Mouse (Mus musculus) heart, embryonic 14.5 days (tissue): ENCODE data around the gene Syn3. TPM values are rescaled to one million over a fixed set of nuclear protein-coding genes. Genes with fewer than 3 reads are reported as not detected.

Source experiments
- ATAC-seq: fragments of 200-750 bp; cut with Nextera tagmentation; 2 replicates; pipeline ENCODE4 v1.8.0; 2017; ENCODE audit warnings: low read depth, moderate TSS enrichment; ENCODE audit not compliant: insufficient number of reproducible peaks, insufficient read depth, low FRiP score
- H3K27ac ChIP-seq, 2 experiments: fragments of 200-500 bp in 1 of 2; fragments of 300-500 bp in 1 of 2; sonication (generic) in 1 of 2; replicated peaks in 1 of 2; 2 replicates each; pipeline ENCODE4 v1.5.1; 2012 to 2014; ENCODE audit warnings: low read depth in 2 of 2, low read length in 2 of 2, control low read depth in 1 of 2, mild to moderate bottlenecking in 1 of 2, mixed read lengths in 1 of 2; ENCODE audit not compliant: control insufficient read depth in 1 of 2, insufficient read depth in 1 of 2
- H3K27me3 ChIP-seq: fragments of 300-500 bp; sonication (generic); 2 replicates; pipeline ENCODE4 v1.6.1; 2014; ENCODE audit warnings: mild to moderate bottlenecking, low read length, control low read depth; ENCODE audit not compliant: control insufficient read depth, insufficient read depth
- H3K36me3 ChIP-seq: fragments of 300-500 bp; sonication (generic); 2 replicates; pipeline ENCODE4 v1.6.1; 2014; ENCODE audit warnings: mild to moderate bottlenecking, control low read depth, low read length, mixed read lengths; ENCODE audit not compliant: control insufficient read depth, insufficient read depth
- H3K4me1 ChIP-seq, 2 experiments: fragments of 200-500 bp in 1 of 2; fragments of 300-500 bp in 1 of 2; sonication (generic) in 1 of 2; 2 replicates each; pipeline ENCODE4 v1.6.1; 2012 to 2014; ENCODE audit warnings: low read length in 2 of 2, control low read depth in 1 of 2, mixed read lengths in 1 of 2; ENCODE audit not compliant: control insufficient read depth in 2 of 2, insufficient read depth in 2 of 2
- H3K4me2 ChIP-seq: fragments of 300-500 bp; sonication (generic); 2 replicates; pipeline ENCODE4 v1.6.1; 2014; ENCODE audit warnings: mild to moderate bottlenecking, low read length
- H3K4me3 ChIP-seq, 2 experiments: fragments of 200-500 bp in 1 of 2; fragments of 300-500 bp in 1 of 2; sonication (generic) in 1 of 2; 2 replicates each; pipeline ENCODE4 v1.5.1; 2012 to 2014; ENCODE audit warnings: low read length in 2 of 2, mild to moderate bottlenecking in 2 of 2, control low read depth in 1 of 2, low read depth in 1 of 2, moderate library complexity in 1 of 2; ENCODE audit not compliant: control insufficient read depth in 1 of 2, insufficient read depth in 1 of 2
- H3K9ac ChIP-seq: fragments of 300-500 bp; sonication (generic); 2 replicates; pipeline ENCODE4 v1.6.1; 2014; ENCODE audit warnings: mild to moderate bottlenecking, low read length
- H3K9me3 ChIP-seq: fragments of 300-500 bp; sonication (generic); 2 replicates; pipeline ENCODE4 v1.6.1; 2016; ENCODE audit warnings: low read length, control low read depth; ENCODE audit not compliant: control insufficient read depth
- WGBS: fragments of 180-500 bp; shearing (Covaris S2); extraction: QIAGEN DNeasy Blood & Tissue Kit; methylation state at CpG from one replicate; pipeline ENCODE4 v1.1.7; 2014; 5-methylcytosine and 5-hydroxymethylcytosine counted together
- polyA plus RNA-seq: library from polyadenylated mRNA; unstranded; fragments of >200 nt; fragmentation: Nextera tagmentation; extraction: Ambion mirVana; gene quantifications from 2 replicates; pipeline ENCODE4 v1.2.1, GENCODE M21; 2014

The Syn3 gene
- polyA plus RNA-seq, 1 experiment from 2014 or later = 1.1 TPM

DNA sequence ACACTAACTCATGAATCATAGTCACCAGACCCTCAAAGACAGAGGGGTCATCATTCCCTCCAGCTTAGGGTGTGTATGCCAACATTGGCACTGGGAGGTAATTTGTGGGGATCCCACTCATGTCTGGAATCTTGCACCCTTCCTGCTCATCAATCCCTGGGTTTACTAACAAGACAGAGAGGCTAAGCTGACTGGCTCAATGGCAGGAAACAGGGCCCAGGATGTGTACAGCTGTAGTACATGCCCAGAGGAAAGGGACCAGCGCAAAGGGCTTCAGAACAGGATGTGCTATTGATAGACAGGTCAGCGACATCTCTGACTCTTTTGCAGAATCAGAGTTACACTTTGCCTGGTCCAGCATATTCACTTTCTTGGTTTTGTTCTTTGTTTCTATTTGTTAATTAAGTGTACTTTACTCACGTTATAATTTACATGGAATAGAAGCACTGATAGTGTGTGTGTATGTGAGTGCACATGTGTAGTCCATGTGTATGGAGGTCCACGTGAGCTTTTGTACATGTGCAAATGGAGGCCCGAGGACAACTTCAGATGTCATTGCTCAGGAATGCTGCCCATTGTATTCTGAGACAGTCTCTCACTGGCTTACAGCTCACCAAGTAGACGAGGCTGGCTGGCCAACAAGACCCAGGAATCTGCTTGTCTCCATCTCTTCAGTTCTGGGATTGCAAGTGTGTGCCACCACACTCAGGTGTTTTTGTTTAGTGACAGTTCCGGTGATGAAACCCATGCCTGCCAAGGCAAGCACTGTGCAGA lies 248.4 kb downstream of the Syn3 start:
- Histone ChIP-seq H3K4me2 (no peak overlapping the region), H3K9me3 (no peaks in the 10 kb centered on the region), H3K9ac (no peak overlapping the region), H3K27ac (no peak overlapping the region), H3K27me3 (no peaks in the 10 kb centered on the region), H3K4me3 (no peak overlapping the region), H3K36me3 (no peaks in the 10 kb centered on the region), H3K4me1 (peaks cover 0 to 2% of the 10 kb centered on the region in 2 experiments; a peak in 1 of 4 replicates)
- 46% methylated on average over 7 of the region's 7 CpGs for WGBS
- ATAC-seq = no peak

DNA sequence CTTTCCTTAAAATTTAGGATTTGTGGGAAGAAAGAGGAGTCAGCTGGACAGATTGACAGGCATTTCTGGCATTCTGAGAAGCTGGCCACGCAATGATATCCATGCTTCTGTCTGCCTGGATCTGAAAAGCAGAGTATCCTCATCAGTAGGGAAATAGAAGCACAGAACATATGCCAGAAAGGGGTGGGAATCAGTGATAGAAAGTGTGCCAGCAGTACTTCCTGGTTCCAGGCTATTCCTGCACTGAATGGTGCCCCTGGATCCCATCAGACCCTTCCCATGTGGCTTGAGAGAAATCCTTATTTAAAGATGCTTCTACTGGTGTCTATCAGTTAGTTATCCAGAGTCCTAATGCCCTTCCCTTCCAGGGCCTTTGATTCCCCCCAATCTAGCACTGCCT lies 249.4 kb downstream of the Syn3 start:
- WGBS = 58% methylated on average over 1 of the region's 1 CpGs
- H3K9me3 ChIP-seq = no peaks in the 10 kb centered on the region
- H3K9ac ChIP-seq = no peak overlapping the region
- no peak overlapping the region for H3K4me3 ChIP-seq
- no peaks in the 10 kb centered on the region for H3K27me3 ChIP-seq
- no peak overlapping the region for H3K4me2 ChIP-seq
- no peaks in the 10 kb centered on the region for H3K36me3 ChIP-seq
- no peak for ATAC-seq
- H3K27ac ChIP-seq = no peak overlapping the region
- H3K4me1 ChIP-seq = peaks cover 0 to 2% of the 10 kb centered on the region in 2 experiments; a peak in 1 of 4 replicates

DNA sequence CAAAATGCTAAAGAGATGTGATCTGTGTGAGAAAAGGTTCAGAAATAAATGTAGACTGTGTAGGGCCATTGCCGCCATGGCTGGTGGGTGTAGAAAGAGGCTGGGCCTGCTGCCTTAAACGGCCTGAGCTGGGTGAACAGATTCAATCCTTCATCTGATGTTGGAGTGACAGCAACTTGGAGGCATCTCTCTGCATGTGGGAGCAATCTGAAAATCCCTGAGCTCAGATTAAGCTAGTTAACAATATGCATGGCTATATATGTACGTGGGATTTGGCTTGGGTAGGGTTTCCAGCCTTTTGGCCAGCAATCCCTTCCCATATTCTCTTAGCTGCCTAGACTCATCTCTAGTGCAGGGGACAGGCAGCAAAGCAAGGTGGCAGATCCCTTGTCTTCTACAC lies 249.9 kb downstream of the Syn3 start:
- Histone ChIP-seq H3K9me3 (no peaks in the 10 kb centered on the region), H3K9ac (no peak overlapping the region), H3K27ac (no peak overlapping the region), H3K4me2 (no peak overlapping the region), H3K36me3 (no peaks in the 10 kb centered on the region), H3K4me1 (peaks cover 0 to 2% of the 10 kb centered on the region in 2 experiments; a peak in 1 of 4 replicates), H3K27me3 (no peaks in the 10 kb centered on the region), H3K4me3 (no peak overlapping the region)
- WGBS = 76% methylated on average over 3 of the region's 3 CpGs
- ATAC-seq = no peak

DNA sequence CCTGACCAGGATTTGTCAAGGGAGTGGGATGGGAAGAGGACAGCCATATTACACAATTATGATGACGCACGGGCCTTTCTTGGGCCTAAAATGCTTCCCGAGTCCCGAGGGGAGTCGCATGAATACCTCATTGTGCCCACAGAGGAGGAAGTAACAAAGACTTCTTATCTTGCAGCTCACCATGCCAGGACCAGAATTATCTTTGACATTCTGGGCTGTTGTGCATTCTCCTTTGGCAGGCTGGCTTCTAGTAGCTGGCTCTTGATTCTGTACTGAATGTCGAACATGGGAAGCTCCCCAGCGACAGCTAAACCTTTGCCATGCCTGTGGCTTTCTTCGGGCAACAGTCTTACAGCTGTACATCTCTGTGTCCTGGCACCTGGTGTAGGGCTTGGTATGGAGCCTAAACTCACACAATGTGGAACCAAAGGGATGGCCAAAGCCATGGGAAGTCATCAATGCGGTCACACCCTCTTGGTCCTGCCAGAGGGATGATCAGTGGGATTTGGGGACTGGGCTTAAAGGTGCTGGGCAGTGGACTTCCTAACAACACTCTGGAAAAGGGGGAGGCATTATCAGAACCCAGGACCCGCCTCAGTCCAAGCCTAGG lies 250.5 kb downstream of the Syn3 start:
- no peak for ATAC-seq
- Histone ChIP-seq H3K4me3 (no peak overlapping the region), H3K4me2 (no peak overlapping the region), H3K4me1 (peaks cover 0 to 2% of the 10 kb centered on the region in 2 experiments; a peak in 1 of 4 replicates), H3K27ac (no peak overlapping the region), H3K9ac (no peak overlapping the region), H3K9me3 (no peaks in the 10 kb centered on the region), H3K36me3 (no peaks in the 10 kb centered on the region), H3K27me3 (no peaks in the 10 kb centered on the region)
- 73% methylated on average over 10 of the region's 10 CpGs for WGBS

DNA sequence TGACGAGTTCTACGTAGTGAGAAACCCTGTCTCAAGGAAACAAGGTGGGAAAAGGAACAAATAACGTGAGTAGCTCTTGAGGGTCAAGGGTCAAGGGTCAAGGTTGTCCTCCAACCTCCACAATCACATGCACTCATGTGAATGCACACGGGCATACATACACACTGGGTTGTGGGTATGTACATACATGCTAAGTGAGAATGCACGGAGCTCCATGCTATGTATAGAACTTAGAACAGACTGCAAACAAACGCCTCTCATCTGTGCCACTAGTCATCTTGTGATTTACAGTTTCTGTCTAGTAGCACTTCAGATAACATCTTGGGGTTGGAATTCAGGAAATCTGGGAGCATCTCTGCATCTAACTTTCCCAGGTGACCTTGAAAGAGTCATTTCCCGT lies 253.3 kb downstream of the Syn3 start:
- Histone ChIP-seq H3K4me3 (no peak overlapping the region), H3K36me3 (no peaks in the 10 kb centered on the region), H3K4me2 (no peak overlapping the region), H3K9me3 (no peaks in the 10 kb centered on the region), H3K27ac (no peak overlapping the region), H3K4me1 (no peaks in the 10 kb centered on the region), H3K27me3 (no peaks in the 10 kb centered on the region), H3K9ac (no peak overlapping the region)
- 77% methylated on average over 7 of the region's 7 CpGs for WGBS
- ATAC-seq = no peak

DNA sequence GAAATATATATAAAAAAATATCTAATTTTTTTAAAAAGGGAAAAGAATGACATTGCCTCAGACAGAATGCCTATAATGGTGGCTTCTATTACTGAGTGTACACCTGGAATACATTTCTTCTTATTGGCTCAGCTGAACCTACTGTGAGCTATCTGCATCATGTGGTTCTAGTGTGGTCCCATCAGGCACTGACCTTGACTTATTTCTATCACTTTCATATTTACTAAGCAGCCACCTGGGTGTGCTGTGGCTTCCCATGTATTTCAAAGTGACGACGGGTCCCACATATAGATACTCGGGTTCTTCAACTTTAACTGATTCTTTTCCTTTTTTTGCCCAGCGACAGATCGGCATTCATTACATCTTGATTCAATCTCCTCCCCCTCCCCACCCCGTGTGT lies 255.2 kb downstream of the Syn3 start:
- Histone ChIP-seq H3K9me3 (no peaks in the 10 kb centered on the region), H3K9ac (no peak overlapping the region), H3K27ac (no peak overlapping the region), H3K27me3 (no peaks in the 10 kb centered on the region), H3K4me2 (no peak overlapping the region), H3K36me3 (no peaks in the 10 kb centered on the region), H3K4me1 (no peaks in the 10 kb centered on the region), H3K4me3 (no peak overlapping the region)
- 88% methylated on average over 6 of the region's 6 CpGs for WGBS
- ATAC-seq = no peak

DNA sequence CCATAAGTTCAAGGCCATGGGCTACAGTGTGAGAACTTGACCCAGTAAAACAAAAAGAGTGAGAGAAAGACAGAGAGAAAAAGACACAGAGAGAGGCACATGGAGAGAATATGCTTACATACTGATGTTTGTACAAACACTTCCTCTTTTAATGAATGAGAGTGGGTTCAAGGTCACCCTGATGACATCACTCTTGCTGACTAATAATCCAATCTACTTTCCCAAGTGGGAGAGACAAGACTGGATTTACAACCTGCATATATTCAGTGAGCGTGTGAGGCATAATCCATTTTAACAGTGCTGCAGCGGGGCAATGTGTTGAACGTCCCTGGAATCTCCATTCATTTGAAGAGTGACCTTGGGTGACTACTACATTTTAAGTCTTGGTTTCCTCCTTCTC lies 256.0 kb downstream of the Syn3 start:
- no peak overlapping the region for H3K4me3 ChIP-seq
- H3K9me3 ChIP-seq = no peaks in the 10 kb centered on the region
- H3K27me3 ChIP-seq = no peaks in the 10 kb centered on the region
- H3K9ac ChIP-seq = no peak overlapping the region
- 80% methylated on average over 3 of the region's 3 CpGs for WGBS
- ATAC-seq = no peak
- H3K36me3 ChIP-seq = no peaks in the 10 kb centered on the region
- H3K4me1 ChIP-seq = no peaks in the 10 kb centered on the region
- H3K4me2 ChIP-seq = no peak overlapping the region
- no peak overlapping the region for H3K27ac ChIP-seq
